Mouse (Mus musculus) gastrocnemius, adult 2 months (tissue): Measurements from ENCODE around the gene Mfge8. TPM values are rescaled to one million over a fixed set of nuclear protein-coding genes. Genes with fewer than 3 reads are reported as not detected.

Source experiments
- DNase-seq: peaks from one replicate; pipeline ENCODE4 v3.0.0; 2022
- H3K27ac ChIP-seq: fragments of 200-600 bp; 2 replicates; pipeline ENCODE4 v1.8.1; 2022; ENCODE audit warnings: mild to moderate bottlenecking
- H3K4me3 ChIP-seq: fragments of 200-600 bp; 2 replicates; pipeline ENCODE4 v1.8.1; 2022; ENCODE audit warnings: mild to moderate bottlenecking, moderate library complexity
- CTCF ChIP-seq: fragments of 200-600 bp; IDR thresholded peaks from 2 replicates; pipeline ENCODE4 v1.8.1; 2022; ENCODE audit warnings: antibody characterized with exemption, mild to moderate bottlenecking, moderate library complexity
- intact Hi-C: fragments of 180-260 bp; cut with DNase I; formaldehyde crosslinking; loops from one replicate; pipeline ENCODE4 v1.15.1; 2025
- total RNA-seq, 2 experiments: library from RNA; stranded (reverse); gene quantifications; 2 replicates each; pipeline ENCODE4 v1.2.3; 2021

The Mfge8 gene
- total RNA-seq, 2 experiments from 2014 or later = 39.1 to 53.6 TPM

- intact Hi-C loops = no loop called here
- no peak overlapping the region for H3K27ac ChIP-seq
These were observed 52.4 kb downstream of the Mfge8 start for GRCm38 (mm10) chr7:79096492-79096891.

GRCm38 (mm10) chr7:79089111-79089510 is 59.7 kb downstream of the Mfge8 start:
- Histone ChIP-seq H3K4me3 (no peak overlapping the region), H3K27ac (no peak overlapping the region)
- no peak for DNase-seq
- intact Hi-C loops = no loop called here
- peak; percentile 63 for TF ChIP-seq CTCF

More at GRCm38 (mm10) chr7:79096492-79096891, 52.4 kb downstream of the Mfge8 start:
- H3K4me3 ChIP-seq = no peak overlapping the region
- DNase-seq = no peak
- no peak for TF ChIP-seq CTCF

Other genes with a start within 250 kb of the Mfge8 start
- gene Isg20, start 235.6 kb downstream of the Mfge8 start, total RNA-seq = 1 to 10 TPM in 1 of 2 experiments, under 1 TPM in 1; 0.92 to 1.8 TPM
- gene Acan, start 95.6 kb downstream of the Mfge8 start, total RNA-seq = under 1 TPM in 1 of 2 experiments, not detected in 1; 0.03 TPM
- gene Hapln3, start 18.0 kb downstream of the Mfge8 start, total RNA-seq = under 1 TPM; 0.28 to 0.70 TPM
- 1 to 10 TPM; 4.3 to 6.4 TPM for gene Abhd2, start 124.1 kb upstream of the Mfge8 start, total RNA-seq
- gene Rlbp1, start 238.0 kb upstream of the Mfge8 start, total RNA-seq = not detected
- under 1 TPM in 1 of 2 experiments, not detected in 1; 0.08 TPM for gene Fanci, start 242.9 kb upstream of the Mfge8 start, total RNA-seq